Mouse (Mus musculus): Measurements from ENCODE around the gene Sufu. TPM values are rescaled to one million over a fixed set of nuclear protein-coding genes. Genes with fewer than 3 reads are reported as not detected.
A peak's percentile ranks its signal among the peaks of the same experiment; 100 is the strongest.

Sufu gene
- polyA plus RNA-seq, 1 experiment = 0.73 TPM

GRCm38 (mm10) chr19:46489448-46489847, 92.8 kb downstream of the Sufu start:
- Histone ChIP-seq H3K4me1 (ENCODE audit: control insufficient read depth) (peaks cover 28% of the 10 kb centered on the region), H3K36me3 (ENCODE audit: control insufficient read depth) (peaks cover 5% of the 10 kb centered on the region), H3K4me3 (replicated peaks) (no peak overlapping the region), H3K9me3 (ENCODE audit: control insufficient read depth, low read length) (no peaks in the 10 kb centered on the region), H3K27me3 (ENCODE audit: control insufficient read depth) (no peaks in the 10 kb centered on the region)
- no peak for TF ChIP-seq GATA1 (IDR thresholded peaks at IDR 0.05; ENCODE audit: low read length)
- no peak for TF ChIP-seq TAL1 (IDR thresholded peaks at IDR 0.05; ENCODE audit: low read length)

- Histone ChIP-seq H3K4me1 (ENCODE audit: control insufficient read depth) (peaks cover 19% of the 10 kb centered on the region), H3K9me3 (ENCODE audit: control insufficient read depth, low read length) (no peaks in the 10 kb centered on the region), H3K36me3 (ENCODE audit: control insufficient read depth) (peaks cover 5% of the 10 kb centered on the region), H3K27me3 (ENCODE audit: control insufficient read depth) (no peaks in the 10 kb centered on the region), H3K4me3 (replicated peaks) (no peak overlapping the region)
- TF ChIP-seq TAL1 (IDR thresholded peaks at IDR 0.05; ENCODE audit: low read length) (no peak), GATA1 (IDR thresholded peaks at IDR 0.05; ENCODE audit: low read length) (no peak)
These were observed 93.9 kb downstream of the Sufu start for GRCm38 (mm10) chr19:46490634-46491033.

GRCm38 (mm10) chr19:46495136-46495535, 98.4 kb downstream of the Sufu start:
- H3K4me1 ChIP-seq (ENCODE audit: control insufficient read depth) = peaks cover 14% of the 10 kb centered on the region
- no peaks in the 10 kb centered on the region for H3K36me3 ChIP-seq (ENCODE audit: control insufficient read depth)
- TF ChIP-seq TAL1 (IDR thresholded peaks at IDR 0.05; ENCODE audit: low read length) (no peak), GATA1 (IDR thresholded peaks at IDR 0.05; ENCODE audit: low read length) (no peak)
- H3K27me3 ChIP-seq (ENCODE audit: control insufficient read depth) = no peaks in the 10 kb centered on the region
- no peaks in the 10 kb centered on the region for H3K9me3 ChIP-seq (ENCODE audit: control insufficient read depth, low read length)
- no peak overlapping the region for H3K4me3 ChIP-seq (replicated peaks)

GRCm38 (mm10) chr19:46497230-46497629, 100.5 kb downstream of the Sufu start:
- Histone ChIP-seq H3K4me1 (ENCODE audit: control insufficient read depth) (peaks cover 24% of the 10 kb centered on the region), H3K4me3 (replicated peaks) (no peak overlapping the region), H3K9me3 (ENCODE audit: control insufficient read depth, low read length) (no peaks in the 10 kb centered on the region), H3K36me3 (ENCODE audit: control insufficient read depth) (no peaks in the 10 kb centered on the region), H3K27me3 (ENCODE audit: control insufficient read depth) (no peaks in the 10 kb centered on the region)
- no peak for TF ChIP-seq TAL1 (IDR thresholded peaks at IDR 0.05; ENCODE audit: low read length)
- no peak for TF ChIP-seq GATA1 (IDR thresholded peaks at IDR 0.05; ENCODE audit: low read length)

GRCm38 (mm10) chr19:46499539-46499835, 102.8 kb downstream of the Sufu start:
- Histone ChIP-seq H3K36me3 (ENCODE audit: control insufficient read depth) (no peaks in the 10 kb centered on the region; the same call in 1 of the 2 replicates), H3K4me3 (replicated peaks) (peak overlapping the region; percentile 81), H3K4me1 (ENCODE audit: control insufficient read depth) (peaks cover 47% of the 10 kb centered on the region), H3K27me3 (ENCODE audit: control insufficient read depth) (no peaks in the 10 kb centered on the region), H3K9me3 (ENCODE audit: control insufficient read depth, low read length) (no peaks in the 10 kb centered on the region)
- no peak for TF ChIP-seq GATA1 (IDR thresholded peaks at IDR 0.05; ENCODE audit: low read length)
- TF ChIP-seq TAL1 (IDR thresholded peaks at IDR 0.05; ENCODE audit: low read length) = no peak

- Histone ChIP-seq H3K27me3 (ENCODE audit: control insufficient read depth) (no peaks in the 10 kb centered on the region), H3K36me3 (ENCODE audit: control insufficient read depth) (no peaks in the 10 kb centered on the region; the same call in none of the 2 replicates), H3K4me3 (replicated peaks) (peak overlapping the region; percentile 81), H3K9me3 (ENCODE audit: control insufficient read depth, low read length) (no peaks in the 10 kb centered on the region), H3K4me1 (ENCODE audit: control insufficient read depth) (peaks cover 52% of the 10 kb centered on the region)
- TF ChIP-seq TAL1 (IDR thresholded peaks at IDR 0.05; ENCODE audit: low read length) (no peak), GATA1 (IDR thresholded peaks at IDR 0.05; ENCODE audit: low read length) (no peak)
These were observed 103.3 kb downstream of the Sufu start for GRCm38 (mm10) chr19:46499836-46500580.

GRCm38 (mm10) chr19:46500581-46501341, 104.1 kb downstream of the Sufu start:
- peak overlapping the region; percentile 81 for H3K4me3 ChIP-seq (replicated peaks)
- H3K27me3 ChIP-seq (ENCODE audit: control insufficient read depth) = no peaks in the 10 kb centered on the region
- H3K4me1 ChIP-seq (ENCODE audit: control insufficient read depth) = peaks cover 57% of the 10 kb centered on the region
- no peaks in the 10 kb centered on the region for H3K9me3 ChIP-seq (ENCODE audit: control insufficient read depth, low read length)
- peaks cover 7% of the 10 kb centered on the region for H3K36me3 ChIP-seq (ENCODE audit: control insufficient read depth)
- TF ChIP-seq TAL1 (IDR thresholded peaks at IDR 0.05; ENCODE audit: low read length) (no peak), GATA1 (IDR thresholded peaks at IDR 0.05; ENCODE audit: low read length) (no peak)

- H3K27me3 ChIP-seq (ENCODE audit: control insufficient read depth) = no peaks in the 10 kb centered on the region
- no peak for TF ChIP-seq TAL1 (IDR thresholded peaks at IDR 0.05; ENCODE audit: low read length)
- TF ChIP-seq GATA1 (IDR thresholded peaks at IDR 0.05; ENCODE audit: low read length) = no peak
- H3K36me3 ChIP-seq (ENCODE audit: control insufficient read depth) = peaks cover 15% of the 10 kb centered on the region
- peaks cover 65% of the 10 kb centered on the region for H3K4me1 ChIP-seq (ENCODE audit: control insufficient read depth)
- H3K4me3 ChIP-seq (replicated peaks) = peak within 1 kb of the TSS; percentile 81
- no peaks in the 10 kb centered on the region for H3K9me3 ChIP-seq (ENCODE audit: control insufficient read depth, low read length)
These were observed 104.8 kb downstream of the Sufu start, which contains the start of gene Trim8 for GRCm38 (mm10) chr19:46501401-46502068. TSS of gene Trim8 (plus strand) at chr19:46501702.

- TF ChIP-seq GATA1 (IDR thresholded peaks at IDR 0.05; ENCODE audit: low read length) (no peak), TAL1 (IDR thresholded peaks at IDR 0.05; ENCODE audit: low read length) (no peak)
- H3K27me3 ChIP-seq (ENCODE audit: control insufficient read depth) = no peaks in the 10 kb centered on the region
- peaks cover 70% of the 10 kb centered on the region for H3K4me1 ChIP-seq (ENCODE audit: control insufficient read depth)
These were observed 105.4 kb downstream of the Sufu start for GRCm38 (mm10) chr19:46502069-46502455.

More at GRCm38 (mm10) chr19:46502069-46502455, 105.4 kb downstream of the Sufu start:
- Histone ChIP-seq H3K36me3 (ENCODE audit: control insufficient read depth) (peaks cover 20% of the 10 kb centered on the region), H3K4me3 (replicated peaks) (peak overlapping the region; percentile 81), H3K9me3 (ENCODE audit: control insufficient read depth, low read length) (no peaks in the 10 kb centered on the region)

Measured in erythroblast, embryonic 14.5 days (primary cell).